Mouse (Mus musculus): Measurements from ENCODE around the gene Fibp.

DNA sequence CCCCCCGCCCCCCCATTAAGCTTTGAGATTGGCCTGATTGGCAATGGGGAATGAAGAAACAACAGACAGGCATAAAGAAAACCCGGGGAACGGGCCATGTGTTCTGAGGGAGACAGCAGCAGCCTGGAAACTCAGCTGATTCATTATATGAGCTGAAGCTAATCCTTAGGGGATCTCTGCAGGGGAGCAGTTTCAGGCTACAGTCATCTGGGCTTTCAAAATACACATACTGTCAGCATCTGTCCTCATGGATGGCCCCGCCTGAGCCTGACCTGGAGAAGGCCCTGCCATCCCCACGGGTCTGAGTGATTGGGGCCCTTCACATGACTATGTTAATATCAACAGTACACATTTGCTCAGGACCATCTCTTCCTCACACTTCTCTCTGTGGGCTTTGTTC, 11.4 kb downstream of the Fibp start:
- TF ChIP-seq GATA1 (IDR thresholded peaks at IDR 0.05; ENCODE audit: borderline replicate concordance, low read length) (no peak), FLI1 (IDR thresholded peaks at IDR 0.05; ENCODE audit: low read length) (no peak)

Measured in megakaryocyte, embryonic 14.5 days (primary cell).